Mouse (Mus musculus): ENCODE measurements around the gene Cadps2.

- no peak for TF ChIP-seq CTCF (IDR thresholded peaks at IDR 0.05; ENCODE audit: low read depth)
- TF ChIP-seq EP300 (IDR thresholded peaks at IDR 0.05; ENCODE audit: low read depth): no peak
Observed at GRCm38 (mm10) chr6:23250288-23250955, 588.8 kb downstream of the Cadps2 start.
